20 mouse cellular contexts compared by ENCODE assay signal in the genomic region with DNA sequence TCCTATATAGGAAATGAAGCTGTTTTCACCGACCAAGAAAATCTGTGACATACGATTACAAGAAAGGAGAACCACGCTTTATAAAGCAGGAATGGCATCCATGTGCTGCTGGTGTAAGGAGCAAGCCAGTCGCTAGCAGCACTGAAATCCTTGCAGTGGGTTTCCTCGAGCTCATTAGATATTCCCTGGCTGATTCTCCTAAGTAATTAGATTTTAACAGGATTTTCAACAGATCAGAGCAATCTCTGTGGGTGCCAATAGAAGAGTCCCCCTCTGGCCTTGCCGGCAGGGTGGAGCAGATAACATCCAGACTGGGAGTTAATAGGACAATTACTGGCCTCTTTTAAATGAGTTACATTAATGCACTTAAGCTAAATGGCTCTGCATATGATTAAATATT. TPM values are rescaled to one million over a fixed set of nuclear protein-coding genes. Genes with fewer than 3 reads are reported as not detected.
A peak's percentile ranks its signal among the peaks of the same experiment; 100 is the strongest.
DNase-seq lines count a peak whose midpoint lies in the region; ATAC-seq and TF ChIP-seq lines count a peak whose summit lies in the region.
"Had no signal": no experiment of that assay in that cellular context is flagged by ENCODE, and none has a peak within 500 bp of the region (broad histone marks: within the 10 kb centered on the region; RNA-seq: fewer than 3 reads in every experiment).

No protein-coding gene starts in this region.

- no peaks in the 10 kb centered on the region for H3K36me3 ChIP-seq in heart, embryonic 15.5 days
- H3K36me3 ChIP-seq in MEL (ENCODE audit: control insufficient read depth in 1 of 2, insufficient read depth in 2 of 2, low read length in 2 of 2) = no peaks in the 10 kb centered on the region
- no peaks in the 10 kb centered on the region for H3K36me3 ChIP-seq in midbrain, embryonic 14.5 days (ENCODE audit: control insufficient read depth, insufficient read depth, low read length)
- H3K36me3 ChIP-seq in intestine, embryonic 16.5 days (ENCODE audit: control insufficient read depth, insufficient read depth, low read length) = no peaks in the 10 kb centered on the region
- H3K36me3 ChIP-seq: forebrain, embryonic 10.5 days; neural tube, embryonic 12.5 days had no signal

- no peaks in the 10 kb centered on the region for H3K79me2 ChIP-seq in MEL (ENCODE audit: control insufficient read depth, insufficient read depth, low read length, poor library complexity)

- TF ChIP-seq POLR2A in MEL (IDR thresholded peaks at IDR 0.05; ENCODE audit: control insufficient read depth in 1 of 2, insufficient read depth in 1 of 2, low read depth in 1 of 2, low read length in 2 of 2, poor library complexity in 1 of 2) = no peak
- TF ChIP-seq POLR2A in brain, embryonic 14.5 days (IDR thresholded peaks at IDR 0.05; ENCODE audit: borderline replicate concordance, extremely low read depth, insufficient read depth, insufficient read length, poor library complexity, severe bottlenecking) = no peak

- ATAC-seq in heart, embryonic 15.5 days (replicated peaks; ENCODE audit: insufficient number of reproducible peaks, insufficient read depth, low FRiP score, low read depth) = no peak
- ATAC-seq in midbrain, embryonic 14.5 days (ENCODE audit: low FRiP score, low TSS enrichment) = no peak
- no peak for ATAC-seq in intestine, embryonic 16.5 days
- ATAC-seq: CD4-positive, CD25-positive, alpha-beta regulatory T cell, adult 4 months had no signal

- H3K9me3 ChIP-seq in heart, embryonic 15.5 days (replicated peaks) = no peaks in the 10 kb centered on the region
- H3K9me3 ChIP-seq in MEL (replicated peaks; ENCODE audit: insufficient read depth, low read length) = no peaks in the 10 kb centered on the region
- H3K9me3 ChIP-seq in midbrain, embryonic 14.5 days (ENCODE audit: control insufficient read depth, low read length) = no peaks in the 10 kb centered on the region
- no peaks in the 10 kb centered on the region for H3K9me3 ChIP-seq in intestine, embryonic 16.5 days (ENCODE audit: control insufficient read depth, low read length)
- H3K9me3 ChIP-seq: forebrain, embryonic 10.5 days; neural tube, embryonic 12.5 days had no signal

- no peaks in the 10 kb centered on the region for H3K27me3 ChIP-seq in heart, embryonic 15.5 days
- no peaks in the 10 kb centered on the region for H3K27me3 ChIP-seq in MEL (ENCODE audit: control insufficient read depth in 1 of 2, insufficient read depth in 2 of 2, low read length in 2 of 2)
- peaks cover 11% of the 10 kb centered on the region for H3K27me3 ChIP-seq in midbrain, embryonic 14.5 days (ENCODE audit: control insufficient read depth, insufficient read depth, low read length)
- H3K27me3 ChIP-seq in intestine, embryonic 16.5 days (replicated peaks; ENCODE audit: control insufficient read depth, insufficient read depth, low read length) = no peaks in the 10 kb centered on the region
- H3K27me3 ChIP-seq: neural tube, embryonic 12.5 days had no signal

- no peak for DNase-seq in heart, adult 18-20 months
- DNase-seq in MEL (ENCODE audit: low read depth, low spot score) = peak; percentile 35
- peak; percentile 74 for DNase-seq in brain, embryonic 14.5 days (ENCODE audit: low read depth)
- DNase-seq in midbrain, embryonic 14.5 days = peak; percentile 65
- DNase-seq in natural killer cell, adult 2 months (ENCODE audit: low spot score in 2 of 2) = no peak
- DNase-seq: adrenal gland, postnatal 10 days; cerebellum, postnatal 14 days; left cerebral cortex, postnatal 4 days; lung, postnatal 14 days; spleen, adult 18-20 months; thymus, postnatal 25 days had no signal

- no peak for TF ChIP-seq CTCF in MEL (IDR thresholded peaks at IDR 0.05 in 2 of 3, conservative IDR thresholded peaks at IDR 0.05 in 1 of 3; ENCODE audit: control insufficient read depth in 1 of 3, insufficient read depth in 1 of 3, low read depth in 2 of 3, low read length in 3 of 3, poor library complexity in 1 of 3, severe bottlenecking in 1 of 3)
- TF ChIP-seq CTCF in brain, embryonic 14.5 days (IDR thresholded peaks at IDR 0.05; ENCODE audit: borderline replicate concordance, extremely low read depth, insufficient read depth, insufficient read length) = no peak

- no peak overlapping the region for H3K9ac ChIP-seq in heart, embryonic 15.5 days
- peak overlapping the region; percentile 72; the same call in 1 of the 2 replicates for H3K9ac ChIP-seq in MEL (ENCODE audit: control insufficient read depth, low read depth, low read length, poor library complexity, severe bottlenecking)
- H3K9ac ChIP-seq in midbrain, embryonic 14.5 days (replicated peaks; ENCODE audit: low read length) = no peak overlapping the region
- no peak overlapping the region for H3K9ac ChIP-seq in intestine, embryonic 16.5 days (ENCODE audit: low read depth, low read length)
- H3K9ac ChIP-seq: neural tube, embryonic 12.5 days had no signal

- H3K4me3 ChIP-seq in heart, embryonic 15.5 days = no peak overlapping the region
- H3K4me3 ChIP-seq in MEL (ENCODE audit: control insufficient read depth in 1 of 2, insufficient read depth in 1 of 2, low read depth in 2 of 2, low read length in 2 of 2) = peak overlapping the region; percentile 56 to 77
- no peak overlapping the region for H3K4me3 ChIP-seq in midbrain, embryonic 14.5 days (replicated peaks; ENCODE audit: low read depth, low read length)
- H3K4me3 ChIP-seq in intestine, embryonic 16.5 days (ENCODE audit: low read length) = no peak overlapping the region
- H3K4me3 ChIP-seq: neural tube, embryonic 12.5 days had no signal

- TF ChIP-seq RAD21 in MEL (IDR thresholded peaks at IDR 0.05; ENCODE audit: low read depth, low read length) = no peak

- TF ChIP-seq EP300 in MEL (IDR thresholded peaks at IDR 0.05; ENCODE audit: low read depth in 1 of 2, low read length in 2 of 2) = no peak

- WGBS in heart, embryonic 15.5 days = 44% methylated on average over 6 of the region's 6 CpGs
- WGBS in midbrain, embryonic 14.5 days = 11% methylated on average over 6 of the region's 6 CpGs
- WGBS in intestine, embryonic 16.5 days = 45% methylated on average over 6 of the region's 6 CpGs

- no peak overlapping the region for H3K27ac ChIP-seq in heart, embryonic 15.5 days
- no peak overlapping the region; the same call in 1 of the 2 replicates for H3K27ac ChIP-seq in MEL (ENCODE audit: control insufficient read depth, low read depth, low read length)
- no peak overlapping the region for H3K27ac ChIP-seq in midbrain, embryonic 14.5 days (replicated peaks; ENCODE audit: low read depth, low read length)
- no peak overlapping the region for H3K27ac ChIP-seq in intestine, embryonic 16.5 days (ENCODE audit: low read length)
- H3K27ac ChIP-seq: forebrain, embryonic 10.5 days; liver, embryonic 14.5 days; neural tube, embryonic 12.5 days had no signal

- H3K4me1 ChIP-seq in heart, embryonic 15.5 days (replicated peaks) = 0 out of 2 replicates have a peak, but pooled peaks cover 2% of the 10 kb centered on the region
- H3K4me1 ChIP-seq in MEL (ENCODE audit: control insufficient read depth in 1 of 2, insufficient read depth in 2 of 2, low read length in 2 of 2) = no peaks in the 10 kb centered on the region
- H3K4me1 ChIP-seq in midbrain, embryonic 14.5 days (ENCODE audit: control insufficient read depth, insufficient read depth, low read length) = 0 out of 2 replicates have a peak, but pooled peaks cover 3% of the 10 kb centered on the region
- no peaks in the 10 kb centered on the region for H3K4me1 ChIP-seq in intestine, embryonic 16.5 days (ENCODE audit: control insufficient read depth, insufficient read depth, low read length)
- H3K4me1 ChIP-seq: neural tube, embryonic 12.5 days had no signal

- 0 out of 2 replicates have a peak overlapping the region, but pooled peaks have one; percentile 50 for H3K4me2 ChIP-seq in heart, embryonic 15.5 days
- H3K4me2 ChIP-seq in midbrain, embryonic 14.5 days (ENCODE audit: low read length) = no peak overlapping the region
- no peak overlapping the region for H3K4me2 ChIP-seq in intestine, embryonic 16.5 days (ENCODE audit: low read depth, low read length)
- H3K4me2 ChIP-seq: neural tube, embryonic 12.5 days had no signal

TF ChIP-seq in MEL, 35 proteins besides CTCF, POLR2A, EP300 and RAD21:
- TF ChIP-seq GATA1 (IDR thresholded peaks at IDR 0.05; ENCODE audit: low read depth, low read length) (no peak), ELF1 (IDR thresholded peaks at IDR 0.05; ENCODE audit: low read depth, low read length) (no peak), ZNF384 (IDR thresholded peaks at IDR 0.05; ENCODE audit: low read depth, low read length) (no peak), TAL1 (IDR thresholded peaks at IDR 0.05; ENCODE audit: low read length) (no peak)

RNA-seq across cellular contexts. Expression of gene Foxd3, which starts 54.6 kb away (rescaled TPM):
- polyA plus RNA-seq in heart, embryonic 15.5 days (2015; fragmentation: Nextera tagmentation; extraction: Ambion mirVana) = 0.20 TPM in 1 of 2 replicates, not detected in the other
- total RNA-seq in heart, adult 18-20 months (2021) = under 1 TPM; 0.22 to 0.36 TPM
- not detected in 2 replicates for total RNA-seq in MEL (2012; rRNA removed)
- not detected for polyA plus RNA-seq in MEL (2012; ENCODE audit: insufficient read depth in 1 of 2, insufficient read length in 2 of 2, low read depth in 1 of 2, low replicate concordance in 2 of 2, missing spikeins in 1 of 2)
- polyA plus RNA-seq in brain, embryonic 14.5 days (2012; rRNA removed) = 1.4 and 3.2 TPM in 2 replicates
- polyA plus RNA-seq in midbrain, embryonic 14.5 days (2014; fragmentation: Nextera tagmentation; extraction: Ambion mirVana) = 0.14 and 0.15 TPM in 2 replicates
- 0.40 and 0.50 TPM in 2 replicates for polyA plus RNA-seq in intestine, embryonic 16.5 days (2015; fragmentation: Nextera tagmentation; extraction: Ambion mirVana)
- total RNA-seq: granulocyte monocyte progenitor cell, adult 5-6 weeks; layer of hippocampus, adult 18-20 months; left cerebral cortex, postnatal 4 days; megakaryocyte-erythroid progenitor cell, adult 5-6 weeks had no signal
- polyA plus RNA-seq: CD4-positive, CD25-positive, alpha-beta regulatory T cell, adult 4 months had no signal

Comparison
In these comparisons a context has a peak if more than half of its experiments do, and no peak if none do; other contexts are left out.
1. H3K4me3 ChIP-seq: peak in MEL (2 of 2); none in heart, embryonic 15.5 days (single experiment), midbrain, embryonic 14.5 days (single experiment) and intestine, embryonic 16.5 days (single experiment).
2. DNase-seq: peak in MEL (single experiment), brain, embryonic 14.5 days (single experiment) and midbrain, embryonic 14.5 days (single experiment); none in heart, adult 18-20 months (0 of 2) and natural killer cell, adult 2 months (0 of 2).